Mouse (Mus musculus): ENCODE results near the gene Vmn1r198.

GRCm38 (mm10) chr13:22335565-22335964 lies 14.6 kb upstream of the Vmn1r198 start:
- no peak for TF ChIP-seq POLR2A (IDR thresholded peaks at IDR 0.05; ENCODE audit: extremely low read depth, insufficient read depth, low read length)
- TF ChIP-seq CTCF (IDR thresholded peaks at IDR 0.05; ENCODE audit: extremely low read depth, insufficient read depth, low read length), result no peak
